ENCODE assay signal across 8 mouse cellular contexts in genomic region chr11:75171186-75171865, GRCm38 (mm10). TPM values are rescaled to one million over a fixed set of nuclear protein-coding genes. Genes with fewer than 3 reads are reported as not detected.
DNase-seq lines count a peak whose midpoint lies in the region; ATAC-seq and TF ChIP-seq lines count a peak whose summit lies in the region.

No protein-coding gene starts in this region.

- peak overlapping the region; percentile 61; the same call in 1 of the 2 replicates for H3K4me3 ChIP-seq in kidney, embryonic 14.5 days (ENCODE audit: low read length)
- no peak overlapping the region for H3K4me3 ChIP-seq in kidney, adult 2 months (ENCODE audit: insufficient read depth, low read depth, low read length)
- H3K4me3 ChIP-seq in MEL (ENCODE audit: control insufficient read depth in 1 of 2, insufficient read depth in 1 of 2, low read depth in 2 of 2, low read length in 2 of 2): peak overlapping the region; percentile 70 to 81
- peak overlapping the region; percentile 78; the same call in 1 of the 2 replicates for H3K4me3 ChIP-seq in forebrain, postnatal 0 days (ENCODE audit: low read depth, low read length)
- H3K4me3 ChIP-seq in liver, postnatal 0 days (ENCODE audit: low read depth, low read length): no peak overlapping the region

- TF ChIP-seq CTCF in kidney, adult 2 months (conservative IDR thresholded peaks at IDR 0.05; ENCODE audit: insufficient read depth, insufficient read length, low read depth, low read length): no peak
- no peak for TF ChIP-seq CTCF in MEL (IDR thresholded peaks at IDR 0.05 in 2 of 3, conservative IDR thresholded peaks at IDR 0.05 in 1 of 3; ENCODE audit: control insufficient read depth in 1 of 3, insufficient read depth in 1 of 3, low read depth in 2 of 3, low read length in 3 of 3, poor library complexity in 1 of 3, severe bottlenecking in 1 of 3)
- no peak for TF ChIP-seq CTCF in forebrain, postnatal 0 days (IDR thresholded peaks at IDR 0.05; ENCODE audit: low read depth)
- TF ChIP-seq CTCF in liver, postnatal 0 days (IDR thresholded peaks at IDR 0.05; ENCODE audit: low read depth): no peak

- peaks cover 8% of the 10 kb centered on the region; the same call in 1 of the 2 replicates for H3K36me3 ChIP-seq in kidney, embryonic 14.5 days (ENCODE audit: control insufficient read depth, insufficient read depth, low read length)
- H3K36me3 ChIP-seq in kidney, adult 2 months (ENCODE audit: control insufficient read depth, insufficient read depth, low read length): no peaks in the 10 kb centered on the region
- H3K36me3 ChIP-seq in MEL (ENCODE audit: control insufficient read depth in 1 of 2, insufficient read depth in 2 of 2, low read length in 2 of 2): peaks cover 0 to 8% of the 10 kb centered on the region in 2 experiments; a peak in 1 of 4 replicates
- H3K36me3 ChIP-seq in forebrain, postnatal 0 days (ENCODE audit: insufficient read depth): 0 out of 2 replicates have a peak, but pooled peaks cover 1% of the 10 kb centered on the region
- no peaks in the 10 kb centered on the region for H3K36me3 ChIP-seq in liver, postnatal 0 days (replicated peaks; ENCODE audit: insufficient read depth, low read length)

- TF ChIP-seq EP300 in MEL (IDR thresholded peaks at IDR 0.05; ENCODE audit: low read depth in 1 of 2, low read length in 2 of 2): 0 out of 4 replicates have a peak, but pooled peaks of 1 of the 2 experiments have one; percentile 14
- TF ChIP-seq EP300 in liver, postnatal 0 days (IDR thresholded peaks at IDR 0.05; ENCODE audit: low read depth): no peak

- no peak for TF ChIP-seq POLR2A in kidney, adult 2 months (IDR thresholded peaks at IDR 0.05; ENCODE audit: low read depth, low read length)
- no peak for TF ChIP-seq POLR2A in MEL (IDR thresholded peaks at IDR 0.05; ENCODE audit: control insufficient read depth in 1 of 2, insufficient read depth in 1 of 2, low read depth in 1 of 2, low read length in 2 of 2, poor library complexity in 1 of 2)

- H3K4me1 ChIP-seq in kidney, embryonic 14.5 days (ENCODE audit: control insufficient read depth, insufficient read depth, low read length): peaks cover 29% of the 10 kb centered on the region
- H3K4me1 ChIP-seq in kidney, adult 2 months (ENCODE audit: control insufficient read depth, insufficient read depth, low read length): peaks cover 4% of the 10 kb centered on the region; the same call in 1 of the 2 replicates
- H3K4me1 ChIP-seq in MEL (ENCODE audit: control insufficient read depth in 1 of 2, insufficient read depth in 2 of 2, low read length in 2 of 2): peaks cover 0 to 15% of the 10 kb centered on the region in 2 experiments; a peak in 3 of 4 replicates
- H3K4me1 ChIP-seq in forebrain, postnatal 0 days (ENCODE audit: insufficient read depth): 0 out of 2 replicates have a peak, but pooled peaks cover 4% of the 10 kb centered on the region
- H3K4me1 ChIP-seq in liver, postnatal 0 days (ENCODE audit: insufficient read depth): peaks cover 54% of the 10 kb centered on the region

- peaks cover 24% of the 10 kb centered on the region for H3K79me2 ChIP-seq in MEL (ENCODE audit: control insufficient read depth, insufficient read depth, low read length, poor library complexity)

- ATAC-seq in kidney, embryonic 14.5 days (ENCODE audit: low FRiP score, low TSS enrichment): no peak
- ATAC-seq in forebrain, postnatal 0 days: no peak
- no peak for ATAC-seq in liver, postnatal 0 days
- ATAC-seq in erythroid progenitor cell, adult 5-6 weeks (replicated peaks; ENCODE audit: low FRiP score, poor library complexity, severe bottlenecking): no peak

- H3K27me3 ChIP-seq in kidney, embryonic 14.5 days (ENCODE audit: control insufficient read depth, insufficient read depth, low read length): peaks cover 58% of the 10 kb centered on the region
- H3K27me3 ChIP-seq in kidney, adult 2 months (replicated peaks; ENCODE audit: control insufficient read depth, insufficient read depth, low read length): no peaks in the 10 kb centered on the region
- H3K27me3 ChIP-seq in MEL (ENCODE audit: control insufficient read depth in 1 of 2, insufficient read depth in 2 of 2, low read length in 2 of 2): no peaks in the 10 kb centered on the region
- peaks cover 21% of the 10 kb centered on the region for H3K27me3 ChIP-seq in forebrain, postnatal 0 days (ENCODE audit: insufficient read depth, low read length)
- peaks cover 81% of the 10 kb centered on the region for H3K27me3 ChIP-seq in liver, postnatal 0 days (ENCODE audit: insufficient read depth, low read length)

- whole genome bisulfite sequencing in kidney, embryonic 14.5 days: 9% methylated on average over 17 of the region's 17 CpGs
- 19% methylated on average over 17 of the region's 17 CpGs for WGBS in kidney, adult 2 months
- 8% methylated on average over 17 of the region's 17 CpGs for WGBS in forebrain, postnatal 0 days
- WGBS in liver, postnatal 0 days (ENCODE audit: insufficient replicate concordance): 12% methylated on average over 17 of the region's 17 CpGs

- no peak for DNase-seq in kidney, adult 2 months
- peak; percentile 81 for DNase-seq in MEL (ENCODE audit: low read depth, low spot score)
- peak; percentile 18 for DNase-seq in forebrain, postnatal 0 days
- peak; percentile 14 for DNase-seq in liver, postnatal 0 days
- no peak for DNase-seq in spleen, adult 18-20 months
- no peak for DNase-seq in embryo, embryonic 9.5 days (ENCODE audit: extremely low spot score)

- no peak overlapping the region for H3K27ac ChIP-seq in kidney, embryonic 14.5 days (ENCODE audit: low read depth, low read length)
- H3K27ac ChIP-seq in kidney, adult 2 months (ENCODE audit: insufficient read depth, low read depth, low read length): no peak overlapping the region
- peak overlapping the region; percentile 97 for H3K27ac ChIP-seq in MEL (ENCODE audit: control insufficient read depth, low read depth, low read length)
- H3K27ac ChIP-seq in forebrain, postnatal 0 days (ENCODE audit: low read depth, low read length): no peak overlapping the region
- H3K27ac ChIP-seq in liver, postnatal 0 days (ENCODE audit: low read depth): no peak overlapping the region

- TF ChIP-seq RAD21 in MEL (IDR thresholded peaks at IDR 0.05; ENCODE audit: low read depth, low read length): no peak

- H3K9ac ChIP-seq in kidney, embryonic 14.5 days (ENCODE audit: low read depth, low read length): no peak overlapping the region
- peak overlapping the region; percentile 85 for H3K9ac ChIP-seq in MEL (ENCODE audit: control insufficient read depth, low read depth, low read length, poor library complexity, severe bottlenecking)
- H3K9ac ChIP-seq in forebrain, postnatal 0 days: no peak overlapping the region
- H3K9ac ChIP-seq in liver, postnatal 0 days (replicated peaks): no peak overlapping the region

- no peaks in the 10 kb centered on the region for H3K9me3 ChIP-seq in kidney, embryonic 14.5 days (ENCODE audit: control insufficient read depth, low read length)
- no peaks in the 10 kb centered on the region for H3K9me3 ChIP-seq in MEL (replicated peaks; ENCODE audit: insufficient read depth, low read length)
- H3K9me3 ChIP-seq in forebrain, postnatal 0 days (ENCODE audit: low read length): no peaks in the 10 kb centered on the region
- H3K9me3 ChIP-seq in liver, postnatal 0 days (ENCODE audit: low read length): no peaks in the 10 kb centered on the region

- 0 out of 2 replicates have a peak overlapping the region, but pooled peaks have one; percentile 81 for H3K4me2 ChIP-seq in kidney, embryonic 14.5 days (replicated peaks; ENCODE audit: low read depth, low read length)
- peak overlapping the region; percentile 92 for H3K4me2 ChIP-seq in forebrain, postnatal 0 days (ENCODE audit: low read depth)
- H3K4me2 ChIP-seq in liver, postnatal 0 days (ENCODE audit: low read depth, low read length): no peak overlapping the region

RNA-seq across cellular contexts. Expression of gene Hic1, which starts 2.0 kb away (rescaled TPM):
- 16.9 and 26.6 TPM in 2 replicates for polyA plus RNA-seq in kidney, embryonic 14.5 days (2014; fragmentation: Nextera tagmentation; extraction: Ambion mirVana)
- 8.6 and 12.6 TPM in 2 replicates for polyA plus RNA-seq in kidney, adult 2 months (2012; rRNA removed)
- 16.7 and 18.8 TPM in 2 replicates for total RNA-seq in MEL (2012; rRNA removed)
- polyA plus RNA-seq in MEL (2012; ENCODE audit: insufficient read depth in 1 of 2, insufficient read length in 2 of 2, low read depth in 1 of 2, low replicate concordance in 2 of 2, missing spikeins in 1 of 2): 10 to 100 TPM in 1 of 2 experiments, not detected in 1; 18.2 TPM
- 4.2 and 4.5 TPM in 2 replicates for total RNA-seq in forebrain, postnatal 0 days (2014; rRNA removed)
- 1.7 TPM in 2 replicates for polyA plus RNA-seq in forebrain, postnatal 0 days (2015; fragmentation: Nextera tagmentation; extraction: Ambion mirVana)
- polyA plus RNA-seq in liver, postnatal 0 days (2015; fragmentation: Nextera tagmentation; extraction: Ambion mirVana): 1.1 and 1.5 TPM in 2 replicates
- total RNA-seq in erythroid progenitor cell, adult 5-6 weeks (2015; ENCODE audit: low replicate concordance): not detected in 2 replicates
- total RNA-seq in erythroid progenitor cell, adult 5-6 weeks (2017; ENCODE audit: low replicate concordance): not detected in 2 replicates

RNA-seq across cellular contexts. Expression of gene Ovca2, which starts 7.3 kb away (rescaled TPM):
- 33.3 and 33.4 TPM in 2 replicates for polyA plus RNA-seq in kidney, embryonic 14.5 days (2014; fragmentation: Nextera tagmentation; extraction: Ambion mirVana)
- 18.6 and 33.7 TPM in 2 replicates for polyA plus RNA-seq in kidney, adult 2 months (2012; rRNA removed)
- 22.7 and 33.1 TPM in 2 replicates for total RNA-seq in MEL (2012; rRNA removed)
- polyA plus RNA-seq in MEL (2012; ENCODE audit: insufficient read depth in 1 of 2, insufficient read length in 2 of 2, low read depth in 1 of 2, low replicate concordance in 2 of 2, missing spikeins in 1 of 2): 10 to 100 TPM in 1 of 2 experiments, not detected in 1; 23.1 TPM
- 15.5 and 19.6 TPM in 2 replicates for total RNA-seq in forebrain, postnatal 0 days (2014; rRNA removed)
- polyA plus RNA-seq in forebrain, postnatal 0 days (2015; fragmentation: Nextera tagmentation; extraction: Ambion mirVana): 11.5 and 16.3 TPM in 2 replicates
- 12.4 and 13.6 TPM in 2 replicates for polyA plus RNA-seq in liver, postnatal 0 days (2015; fragmentation: Nextera tagmentation; extraction: Ambion mirVana)
- total RNA-seq in erythroid progenitor cell, adult 5-6 weeks (2015; ENCODE audit: low replicate concordance): 4.2 and 15.1 TPM in 2 replicates
- total RNA-seq in erythroid progenitor cell, adult 5-6 weeks (2017; ENCODE audit: low replicate concordance): 1.9 and 4.2 TPM in 2 replicates

RNA-seq across cellular contexts. Expression of gene Dph1, which starts 19.7 kb away (rescaled TPM):
- polyA plus RNA-seq in kidney, embryonic 14.5 days (2014; fragmentation: Nextera tagmentation; extraction: Ambion mirVana): 25.7 and 29.2 TPM in 2 replicates
- 40.2 and 46.7 TPM in 2 replicates for polyA plus RNA-seq in kidney, adult 2 months (2012; rRNA removed)
- total RNA-seq in MEL (2012; rRNA removed): 54.2 and 59.5 TPM in 2 replicates
- polyA plus RNA-seq in MEL (2012; ENCODE audit: insufficient read depth in 1 of 2, insufficient read length in 2 of 2, low read depth in 1 of 2, low replicate concordance in 2 of 2, missing spikeins in 1 of 2): 10 to 100 TPM in 1 of 2 experiments, not detected in 1; 58.4 TPM
- 19.5 and 21.0 TPM in 2 replicates for total RNA-seq in forebrain, postnatal 0 days (2014; rRNA removed)
- polyA plus RNA-seq in forebrain, postnatal 0 days (2015; fragmentation: Nextera tagmentation; extraction: Ambion mirVana): 12.7 and 13.8 TPM in 2 replicates
- 10.9 and 13.0 TPM in 2 replicates for polyA plus RNA-seq in liver, postnatal 0 days (2015; fragmentation: Nextera tagmentation; extraction: Ambion mirVana)
- not detected in 2 replicates for total RNA-seq in erythroid progenitor cell, adult 5-6 weeks (2015; ENCODE audit: low replicate concordance)
- total RNA-seq in erythroid progenitor cell, adult 5-6 weeks (2017; ENCODE audit: low replicate concordance): 1.1 and 6.3 TPM in 2 replicates

RNA-seq across cellular contexts. Expression of gene Rtn4rl1, which starts 22.3 kb away (rescaled TPM):
- 2.7 and 4.2 TPM in 2 replicates for polyA plus RNA-seq in kidney, embryonic 14.5 days (2014; fragmentation: Nextera tagmentation; extraction: Ambion mirVana)
- polyA plus RNA-seq in kidney, adult 2 months (2012; rRNA removed): 11.3 and 12.7 TPM in 2 replicates
- 0.35 and 0.46 TPM in 2 replicates for total RNA-seq in MEL (2012; rRNA removed)
- 1 to 10 TPM in 1 of 2 experiments, not detected in 1; 2.6 TPM for polyA plus RNA-seq in MEL (2012; ENCODE audit: insufficient read depth in 1 of 2, insufficient read length in 2 of 2, low read depth in 1 of 2, low replicate concordance in 2 of 2, missing spikeins in 1 of 2)
- 10.6 and 11.0 TPM in 2 replicates for total RNA-seq in forebrain, postnatal 0 days (2014; rRNA removed)
- 11.9 and 15.6 TPM in 2 replicates for polyA plus RNA-seq in forebrain, postnatal 0 days (2015; fragmentation: Nextera tagmentation; extraction: Ambion mirVana)
- 1.5 and 2.0 TPM in 2 replicates for polyA plus RNA-seq in liver, postnatal 0 days (2015; fragmentation: Nextera tagmentation; extraction: Ambion mirVana)
- 0.42 and 1.1 TPM in 2 replicates for total RNA-seq in erythroid progenitor cell, adult 5-6 weeks (2015; ENCODE audit: low replicate concordance)
- not detected in 2 replicates for total RNA-seq in erythroid progenitor cell, adult 5-6 weeks (2017; ENCODE audit: low replicate concordance)

Comparison
In these comparisons a context has a peak if more than half of its experiments do, and no peak if none do; other contexts are left out.
1. H3K4me3 ChIP-seq: peak in kidney, embryonic 14.5 days (single experiment), MEL (2 of 2) and forebrain, postnatal 0 days (single experiment); none in kidney, adult 2 months (single experiment) and liver, postnatal 0 days (single experiment).
2. DNase-seq: peak in MEL (single experiment), forebrain, postnatal 0 days (single experiment) and liver, postnatal 0 days (single experiment); none in kidney, adult 2 months (single experiment), spleen, adult 18-20 months (0 of 2) and embryo, embryonic 9.5 days (single experiment).